Mouse (Mus musculus): ENCODE data around the gene Wdr11. TPM values are rescaled to one million over a fixed set of nuclear protein-coding genes. Genes with fewer than 3 reads are reported as not detected.

Wdr11 gene
- total and polyA plus RNA-seq, 3 experiments = 11.0 to 41.6 (median 35.3) TPM

- peak; percentile 79 for DNase-seq
These were observed 62.2 kb downstream of the Wdr11 start for GRCm38 (mm10) chr7:129653791-129654271.

DNA sequence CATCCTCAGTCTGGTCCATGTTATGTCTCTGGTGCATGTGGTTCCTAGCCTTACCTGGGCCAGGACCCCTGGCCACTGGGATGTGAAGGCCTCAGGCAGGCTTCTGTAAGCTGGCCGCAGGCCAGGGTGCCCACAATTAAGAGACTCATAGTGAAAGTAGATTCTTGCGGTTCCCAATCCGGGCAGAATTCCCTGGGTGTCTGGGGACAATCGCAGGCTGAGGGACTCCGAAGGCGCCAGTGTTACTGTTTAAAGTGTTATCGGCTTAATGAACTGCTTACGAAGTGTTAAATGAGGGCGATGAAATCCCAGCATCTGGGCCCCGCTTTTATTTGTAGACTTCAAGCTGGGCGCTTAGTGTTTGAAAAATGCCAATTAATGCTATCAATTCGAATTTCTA lies 63.3 kb downstream of the Wdr11 start:
- no peak for DNase-seq

- no peak for DNase-seq
These were observed 64.1 kb downstream of the Wdr11 start for GRCm38 (mm10) chr7:129655604-129656226.

- DNase-seq = no peak
These were observed 66.2 kb downstream of the Wdr11 start for GRCm38 (mm10) chr7:129657867-129658266.

- no peak for DNase-seq
These were observed 68.1 kb downstream of the Wdr11 start for GRCm38 (mm10) chr7:129659755-129660154.

DNA sequence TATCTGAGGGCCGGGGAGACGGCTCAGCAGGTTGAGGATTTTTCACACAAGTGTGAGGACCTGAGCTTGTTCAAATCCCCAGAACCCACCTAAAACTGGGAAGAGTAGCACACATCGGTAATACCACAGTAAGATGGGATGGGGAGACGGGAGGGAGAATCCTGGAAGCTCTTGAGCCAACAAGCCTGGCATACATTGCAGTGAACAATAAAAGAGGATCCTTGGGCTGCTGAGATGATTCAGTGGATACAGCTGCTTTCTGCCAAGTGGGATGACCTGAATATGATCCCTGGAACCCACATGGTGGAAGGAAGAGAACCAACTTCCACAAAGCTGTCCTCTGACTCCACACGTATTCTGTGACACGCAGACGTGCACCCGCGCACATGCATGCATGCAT lies 68.9 kb downstream of the Wdr11 start:
- peak; percentile 68 for DNase-seq

- no peak for DNase-seq
These were observed 70.6 kb downstream of the Wdr11 start for GRCm38 (mm10) chr7:129662051-129662789.

DNA sequence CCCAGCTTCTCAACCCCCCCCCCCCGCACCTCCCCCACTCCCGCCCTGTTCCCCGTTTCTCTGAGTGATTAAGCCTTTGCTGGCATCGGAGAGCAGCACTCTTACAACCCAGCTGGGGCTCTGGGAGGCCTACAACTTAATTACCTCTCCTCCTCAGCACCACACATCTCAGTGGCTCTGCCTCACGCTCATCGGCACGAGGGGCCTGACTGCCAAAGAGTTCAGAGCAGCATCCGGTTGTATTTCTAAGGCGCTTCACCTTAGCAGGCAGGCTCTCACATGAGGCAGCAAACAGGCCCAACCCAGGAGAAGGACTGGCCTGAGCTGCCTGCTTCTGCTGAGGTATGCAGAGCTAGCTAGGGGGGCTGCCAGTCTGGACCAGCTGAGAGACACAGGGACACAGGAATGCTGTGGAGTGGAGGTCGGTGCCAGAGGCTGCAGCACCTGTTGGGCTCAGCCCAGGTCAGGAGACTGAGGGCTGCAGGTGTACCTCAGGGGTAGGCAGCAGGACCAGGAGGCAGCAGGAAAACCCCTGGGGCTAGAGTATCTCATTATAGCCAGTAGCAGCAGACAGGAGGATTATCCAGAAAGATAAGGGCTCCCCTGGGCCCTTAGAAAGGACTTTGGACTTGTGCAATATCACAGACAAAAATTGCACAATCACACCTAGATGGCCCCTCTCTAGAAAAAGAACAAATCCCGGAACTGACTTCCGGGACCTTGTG lies 72.3 kb downstream of the Wdr11 start:
- peak; percentile 61 for DNase-seq

DNA sequence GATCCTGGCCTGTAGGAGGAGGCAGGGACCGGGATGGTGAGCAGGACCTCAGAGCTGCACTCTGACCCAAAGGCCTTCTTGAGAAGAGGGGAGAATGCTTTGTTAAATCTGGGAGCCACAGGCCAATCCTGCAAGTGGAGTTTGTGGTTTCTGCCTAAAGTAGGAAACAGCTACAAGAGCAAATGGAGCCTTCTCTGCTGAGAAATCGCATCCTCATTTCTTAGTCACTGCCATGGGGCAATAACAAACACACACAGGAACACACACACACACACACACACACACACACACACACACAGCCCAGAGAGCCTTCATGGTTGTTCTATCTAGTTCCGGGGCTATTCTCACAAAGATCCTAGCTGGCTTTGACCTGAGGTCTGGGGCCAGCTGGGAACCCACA lies 73.7 kb downstream of the Wdr11 start:
- no peak for DNase-seq

DNA sequence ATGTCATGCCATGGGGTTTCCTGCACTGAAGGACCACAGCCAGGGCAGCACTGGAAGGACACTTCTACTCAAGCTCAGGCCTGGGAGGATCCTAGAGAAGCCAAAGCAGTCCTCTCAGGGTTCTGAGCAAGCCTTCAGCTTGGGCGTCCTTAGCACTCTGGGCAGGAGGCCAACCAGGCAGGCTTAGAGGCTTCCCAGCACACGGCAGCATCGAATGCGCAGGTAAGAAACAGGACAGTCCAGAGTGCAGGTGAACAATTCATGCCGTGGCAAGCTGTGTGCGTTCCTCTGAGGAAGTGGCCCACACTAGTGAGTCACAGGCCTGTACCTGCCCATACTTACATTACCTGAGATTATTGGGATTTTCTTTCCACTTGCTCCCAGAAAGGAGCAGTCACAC lies 74.3 kb downstream of the Wdr11 start:
- DNase-seq = peak; percentile 76

GRCm38 (mm10) chr7:129666526-129666925 lies 74.9 kb downstream of the Wdr11 start:
- DNase-seq = peak; percentile 61

DNA sequence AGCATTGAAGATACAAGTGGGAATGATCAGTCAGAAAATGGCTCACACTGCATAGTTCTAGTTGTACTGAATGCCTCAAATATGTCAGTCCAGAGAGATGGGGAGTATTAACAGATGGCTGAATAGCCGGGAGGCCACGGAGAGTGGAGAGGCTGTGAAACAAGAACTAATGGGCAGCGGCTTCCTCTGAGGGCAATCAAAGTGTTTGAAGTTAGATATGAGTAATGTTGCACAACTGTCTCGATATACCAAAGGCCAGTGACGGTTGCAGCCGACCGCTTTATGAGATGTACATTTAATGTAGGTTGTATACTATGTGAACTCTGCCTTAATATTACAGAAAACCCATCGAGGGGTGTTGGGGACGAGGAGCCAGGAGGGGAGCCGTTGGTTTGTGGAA lies 78.6 kb downstream of the Wdr11 start:
- no peak for DNase-seq

DNA sequence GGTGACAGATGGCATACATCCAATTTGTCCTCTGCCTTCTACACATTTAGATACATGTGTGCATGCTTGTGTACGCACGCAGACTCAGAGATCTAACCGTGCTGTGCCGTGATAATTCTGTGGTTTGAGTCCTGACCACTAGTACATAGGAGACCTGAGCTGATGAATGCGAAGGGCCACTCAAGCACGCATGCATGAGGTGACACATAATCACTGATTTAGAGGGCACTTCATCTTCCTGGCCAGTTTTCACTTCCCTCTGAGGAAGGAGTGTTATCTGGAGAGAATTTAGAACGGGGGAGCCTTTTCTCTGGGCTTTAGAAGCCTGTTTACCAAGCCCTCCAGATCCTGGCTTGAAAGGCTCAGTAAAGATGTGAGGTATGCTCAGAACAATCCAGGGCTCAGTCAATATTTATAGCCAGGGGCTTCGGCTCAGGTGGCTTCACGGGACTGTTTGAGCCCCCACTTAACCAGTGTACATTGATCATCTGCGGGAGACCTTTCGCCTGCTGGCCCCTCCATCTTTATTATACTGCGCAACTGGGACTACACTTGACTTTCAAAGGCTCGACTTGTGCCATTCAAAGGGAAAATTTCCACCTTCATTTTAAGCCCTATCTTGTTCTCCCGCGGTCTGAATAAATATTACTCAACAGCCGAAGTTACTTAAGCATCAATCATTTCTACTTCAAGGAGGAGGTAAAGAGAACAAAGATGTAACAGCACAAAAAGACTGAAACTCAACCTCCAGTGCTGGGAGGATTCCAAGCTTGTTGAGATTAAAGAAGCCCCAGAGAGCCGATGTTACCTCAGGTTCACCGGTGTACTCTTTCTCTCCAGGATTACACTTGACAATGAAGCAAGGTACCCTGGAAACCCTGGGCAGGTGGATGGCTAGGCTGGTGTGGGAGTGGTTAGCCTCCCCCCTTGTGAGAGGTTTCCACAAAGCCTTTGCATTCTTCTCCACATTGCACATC lies 80.3 kb downstream of the Wdr11 start:
- no peak for DNase-seq

- no peak for DNase-seq
These were observed 82.1 kb downstream of the Wdr11 start for GRCm38 (mm10) chr7:129673776-129674175.

DNA sequence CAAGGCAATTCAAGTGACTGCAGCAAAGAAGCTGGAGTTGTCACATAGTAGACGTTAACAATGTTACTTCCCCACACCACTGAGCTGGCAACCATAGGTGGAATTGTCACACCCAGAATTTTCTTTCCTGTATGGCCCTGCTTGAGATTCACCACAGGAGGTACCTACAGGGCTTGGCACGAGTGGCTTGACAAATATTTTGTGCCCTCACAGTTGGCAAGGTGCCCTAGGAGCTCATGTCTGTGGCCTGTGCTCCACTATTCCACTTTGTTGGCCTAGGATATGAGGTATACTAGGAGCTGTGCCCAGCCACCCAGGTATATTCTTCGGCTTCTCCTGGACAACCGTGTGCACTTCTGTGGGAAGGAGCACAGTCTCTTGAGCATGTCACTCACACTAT lies 82.9 kb downstream of the Wdr11 start:
- no peak for DNase-seq

DNA sequence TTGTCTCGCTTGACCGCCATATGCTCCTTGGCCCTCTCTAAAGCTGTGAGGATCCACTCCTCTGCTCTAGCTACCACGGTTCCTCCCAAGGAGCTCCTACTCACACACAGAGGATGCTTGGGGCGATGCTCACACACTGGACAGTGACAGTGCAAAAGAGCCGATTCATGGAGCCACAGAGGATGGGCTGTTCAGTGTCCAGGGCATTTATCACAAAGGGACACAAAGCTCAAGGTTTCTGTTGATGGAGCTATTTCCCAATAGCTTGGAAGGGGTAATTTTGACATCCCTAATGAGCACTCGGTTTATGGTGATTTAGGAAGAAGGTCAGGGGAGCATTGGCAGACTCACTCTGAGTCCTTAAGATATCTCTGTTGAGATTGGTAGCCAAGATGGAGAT lies 84.2 kb downstream of the Wdr11 start:
- DNase-seq = peak; percentile 65

- no peak for DNase-seq
These were observed 85.5 kb downstream of the Wdr11 start for GRCm38 (mm10) chr7:129677141-129677540.

- peak; percentile 63 for DNase-seq
These were observed 86.8 kb downstream of the Wdr11 start for GRCm38 (mm10) chr7:129678431-129678830.

- DNase-seq = no peak
These were observed 87.3 kb downstream of the Wdr11 start for GRCm38 (mm10) chr7:129678972-129679371.

DNA sequence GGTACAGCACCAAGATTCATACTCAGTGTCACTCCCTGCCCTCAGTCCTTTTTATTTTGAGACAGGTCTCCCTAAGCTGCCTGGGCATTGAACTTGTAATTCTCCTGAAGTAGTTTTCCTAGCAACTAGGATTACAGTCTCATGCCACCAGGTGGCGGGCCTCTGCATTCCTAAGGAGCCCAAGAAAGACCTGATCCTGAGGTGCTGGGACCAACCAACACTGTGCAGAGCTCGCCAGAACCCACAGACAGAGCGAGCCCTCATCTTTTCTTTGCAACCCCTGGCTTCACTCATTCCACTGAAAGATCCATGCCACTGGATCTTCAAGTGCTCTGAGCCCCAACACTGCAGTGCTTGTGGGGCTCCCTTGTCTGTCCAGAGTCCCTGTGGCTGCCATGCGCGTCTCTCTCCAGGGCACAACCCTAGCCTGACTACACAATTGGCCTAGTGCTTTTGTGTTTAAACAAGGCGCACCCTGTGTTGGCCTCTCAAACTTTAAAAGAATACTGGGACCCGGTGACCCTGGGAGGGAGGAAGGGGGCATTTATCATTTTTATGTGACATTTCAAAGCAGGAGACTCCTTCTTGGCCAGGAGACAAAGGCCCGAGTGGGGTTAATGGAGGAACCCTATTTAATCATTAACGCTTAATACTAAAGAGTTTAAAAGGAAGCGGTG lies 89.0 kb downstream of the Wdr11 start:
- peak; percentile 61 for DNase-seq

GRCm38 (mm10) chr7:129682525-129682924 lies 90.9 kb downstream of the Wdr11 start:
- DNase-seq = peak; percentile 39
